Mouse (Mus musculus) hindbrain, embryonic 10.5 days (tissue): ENCODE data around the gene Cd7. TPM values are rescaled to one million over a fixed set of nuclear protein-coding genes. Genes with fewer than 3 reads are reported as not detected.

Source experiments
- polyA plus RNA-seq: library from polyadenylated mRNA; unstranded; fragments of >200 nt; fragmentation: Nextera tagmentation; extraction: Ambion mirVana; gene quantifications from 2 replicates; pipeline ENCODE4 v1.2.1, GENCODE M21; 2016

The Cd7 gene
- polyA plus RNA-seq, 1 experiment from 2014 or later, result not detected

Other genes starting within 250 kb of the Cd7 start
- 95.4 and 97.1 TPM in 2 replicates for gene Dus1l, start 243.0 kb downstream of the Cd7 start, polyA plus RNA-seq
- gene Fasn, start 214.9 kb downstream of the Cd7 start, polyA plus RNA-seq, result 131 TPM in 2 replicates
- 6.1 and 6.4 TPM in 2 replicates for gene Ccdc57, start 106.5 kb downstream of the Cd7 start, polyA plus RNA-seq
- 111 and 204 TPM in 2 replicates for gene Slc16a3, start 90.9 kb downstream of the Cd7 start, polyA plus RNA-seq
- 124 and 134 TPM in 2 replicates for gene Csnk1d, start 48.1 kb downstream of the Cd7 start, polyA plus RNA-seq
- not detected in 2 replicates for gene Sectm1b, start 24.2 kb upstream of the Cd7 start, polyA plus RNA-seq
- gene Sectm1a, start 41.8 kb upstream of the Cd7 start, polyA plus RNA-seq, result not detected in 2 replicates
- not detected in 2 replicates for gene Tex19.2, start 79.3 kb upstream of the Cd7 start, polyA plus RNA-seq
- not detected in 2 replicates for gene Tex19.1, start 106.7 kb upstream of the Cd7 start, polyA plus RNA-seq
- gene Uts2r, start 120.9 kb upstream of the Cd7 start, polyA plus RNA-seq, result 0.12 TPM in 2 replicates
- gene Hexdc, start 165.0 kb upstream of the Cd7 start, polyA plus RNA-seq, result 5.2 and 8.2 TPM in 2 replicates
- 21.2 and 22.7 TPM in 2 replicates for gene Ogfod3, start 165.3 kb upstream of the Cd7 start, polyA plus RNA-seq
- 36.1 and 42.0 TPM in 2 replicates for gene Cybc1, start 189.9 kb upstream of the Cd7 start, polyA plus RNA-seq
- 54.6 and 72.9 TPM in 2 replicates for gene Narf, start 197.8 kb upstream of the Cd7 start, polyA plus RNA-seq
- gene Foxk2, start 220.6 kb upstream of the Cd7 start, polyA plus RNA-seq, result 8.8 and 10.2 TPM in 2 replicates